Mouse (Mus musculus): ENCODE measurements around the gene Olfr803. TPM values are rescaled to one million over a fixed set of nuclear protein-coding genes. Genes with fewer than 3 reads are reported as not detected.

Gene Olfr803
- total RNA-seq (2014; rRNA removed) (not detected in 2 replicates), polyA plus RNA-seq (2015; fragmentation: Nextera tagmentation; extraction: Ambion mirVana) (not detected in 2 replicates)

DNA sequence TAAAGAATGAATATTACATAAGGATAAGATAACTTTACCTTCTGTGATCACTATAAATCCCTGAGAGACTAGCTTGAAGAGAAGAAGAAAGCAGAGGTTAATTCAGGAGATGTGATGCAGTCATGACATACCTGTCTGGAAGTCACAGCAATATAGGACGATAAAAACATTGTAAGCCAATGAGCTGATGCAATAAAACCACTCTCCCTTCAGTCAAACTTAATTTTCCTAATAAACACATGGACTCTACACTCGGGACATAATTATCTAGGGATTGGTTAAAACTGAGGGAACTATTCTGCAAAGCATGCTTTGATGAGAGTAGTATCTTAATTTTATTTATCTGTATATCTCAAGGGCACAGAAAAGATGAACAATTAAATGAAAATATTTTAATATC, at the start of gene Olfr803:
Gene Olfr803, minus strand, starts transcription at position 101 of the 400 bp plus-strand sequence.
- Histone ChIP-seq H3K4me1 (ENCODE audit: insufficient read depth) (no peaks in the 10 kb centered on the region), H3K9me3 (ENCODE audit: low read length) (no peaks in the 10 kb centered on the region), H3K27me3 (ENCODE audit: insufficient read depth, low read length) (no peaks in the 10 kb centered on the region), H3K4me3 (ENCODE audit: low read depth, low read length) (no peak within 1 kb of the TSS), H3K36me3 (ENCODE audit: insufficient read depth) (no peaks in the 10 kb centered on the region), H3K4me2 (ENCODE audit: low read depth) (no peak within 1 kb of the TSS), H3K27ac (ENCODE audit: low read depth, low read length) (no peak within 1 kb of the TSS), H3K9ac (no peak within 1 kb of the TSS)
- no peak for DNase-seq
- 81% methylated on average over 2 of the region's 2 CpGs for WGBS
- TF ChIP-seq CTCF (IDR thresholded peaks at IDR 0.05; ENCODE audit: low read depth), result no peak
- no peak for ATAC-seq

GRCm38 (mm10) chr10:129741821-129742220, 47.7 kb upstream of the Olfr803 start, which contains the start of gene Olfr806:
TSS of gene Olfr806 (minus strand) at chr10:129741921.
- no peaks in the 10 kb centered on the region for H3K4me1 ChIP-seq (ENCODE audit: insufficient read depth)
- no peak within 1 kb of the TSS for H3K4me3 ChIP-seq (ENCODE audit: low read depth, low read length)
- no peak within 1 kb of the TSS for H3K9ac ChIP-seq
- no peak within 1 kb of the TSS for H3K27ac ChIP-seq (ENCODE audit: low read depth, low read length)
- no peaks in the 10 kb centered on the region for H3K9me3 ChIP-seq (ENCODE audit: low read length)
- TF ChIP-seq CTCF (IDR thresholded peaks at IDR 0.05; ENCODE audit: low read depth), result no peak
- H3K27me3 ChIP-seq (ENCODE audit: insufficient read depth, low read length), result no peaks in the 10 kb centered on the region
- no peaks in the 10 kb centered on the region for H3K36me3 ChIP-seq (ENCODE audit: insufficient read depth)
- ATAC-seq, result no peak
- H3K4me2 ChIP-seq (ENCODE audit: low read depth), result no peak within 1 kb of the TSS
- no peak for DNase-seq

GRCm38 (mm10) chr10:129729275-129729674, 35.2 kb upstream of the Olfr803 start, which contains the start of gene Olfr805:
TSS of gene Olfr805 (minus strand) at chr10:129729375.
- no peak for TF ChIP-seq CTCF (IDR thresholded peaks at IDR 0.05; ENCODE audit: low read depth)
- Histone ChIP-seq H3K9me3 (ENCODE audit: low read length) (no peaks in the 10 kb centered on the region), H3K9ac (no peak within 1 kb of the TSS), H3K36me3 (ENCODE audit: insufficient read depth) (no peaks in the 10 kb centered on the region), H3K4me3 (ENCODE audit: low read depth, low read length) (no peak within 1 kb of the TSS), H3K4me1 (ENCODE audit: insufficient read depth) (no peaks in the 10 kb centered on the region), H3K27ac (ENCODE audit: low read depth, low read length) (no peak within 1 kb of the TSS), H3K4me2 (ENCODE audit: low read depth) (no peak within 1 kb of the TSS), H3K27me3 (ENCODE audit: insufficient read depth, low read length) (no peaks in the 10 kb centered on the region)
- WGBS, result 99% methylated on average over 2 of the region's 2 CpGs
- DNase-seq, result no peak
- no peak for ATAC-seq

GRCm38 (mm10) chr10:129702910-129703309, 8.8 kb upstream of the Olfr803 start, which contains the start of gene Olfr804:
TSS of gene Olfr804 (plus strand) at chr10:129703210.
- Histone ChIP-seq H3K36me3 (ENCODE audit: insufficient read depth) (no peaks in the 10 kb centered on the region), H3K9ac (no peak within 1 kb of the TSS), H3K27me3 (ENCODE audit: insufficient read depth, low read length) (no peaks in the 10 kb centered on the region), H3K27ac (ENCODE audit: low read depth, low read length) (no peak within 1 kb of the TSS), H3K4me3 (ENCODE audit: low read depth, low read length) (no peak within 1 kb of the TSS), H3K4me1 (ENCODE audit: insufficient read depth) (no peaks in the 10 kb centered on the region), H3K9me3 (ENCODE audit: low read length) (no peaks in the 10 kb centered on the region), H3K4me2 (ENCODE audit: low read depth) (no peak within 1 kb of the TSS)
- no peak for TF ChIP-seq CTCF (IDR thresholded peaks at IDR 0.05; ENCODE audit: low read depth)
- DNase-seq (no peak), ATAC-seq (no peak)

GRCm38 (mm10) chr10:129688069-129688468, 6.0 kb downstream of the Olfr803 start, which contains the start of gene Olfr802:
TSS of gene Olfr802 (minus strand) at chr10:129688169.
- H3K27me3 ChIP-seq (ENCODE audit: insufficient read depth, low read length), result no peaks in the 10 kb centered on the region
- WGBS, result 70% methylated on average over 1 of the region's 1 CpGs
- no peaks in the 10 kb centered on the region for H3K9me3 ChIP-seq (ENCODE audit: low read length)
- DNase-seq (no peak), ATAC-seq (no peak)
- H3K4me2 ChIP-seq (ENCODE audit: low read depth), result no peak within 1 kb of the TSS
- H3K4me3 ChIP-seq (ENCODE audit: low read depth, low read length), result no peak within 1 kb of the TSS
- no peak within 1 kb of the TSS for H3K9ac ChIP-seq
- H3K36me3 ChIP-seq (ENCODE audit: insufficient read depth), result no peaks in the 10 kb centered on the region
- H3K4me1 ChIP-seq (ENCODE audit: insufficient read depth), result no peaks in the 10 kb centered on the region
- no peak for TF ChIP-seq CTCF (IDR thresholded peaks at IDR 0.05; ENCODE audit: low read depth)
- no peak within 1 kb of the TSS for H3K27ac ChIP-seq (ENCODE audit: low read depth, low read length)

DNA sequence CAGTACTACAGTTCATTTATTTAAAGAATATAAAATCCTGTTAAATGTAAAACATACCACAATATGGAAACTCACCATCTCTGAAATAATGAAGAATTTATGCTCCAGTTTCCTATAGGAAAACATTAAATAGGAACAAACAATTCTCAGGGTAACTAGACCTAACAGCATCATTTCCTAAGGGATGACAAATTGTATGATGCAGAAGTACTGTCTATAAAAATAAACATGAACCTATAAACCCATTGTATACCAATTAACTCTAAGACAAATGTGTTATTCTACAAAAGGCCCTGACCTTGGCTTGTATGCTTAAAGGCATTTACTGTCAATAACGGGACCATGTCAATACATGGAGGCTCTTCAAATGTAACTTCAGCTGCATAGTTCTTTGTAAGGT, 20.3 kb downstream of the Olfr803 start, which contains the start of gene Olfr801:
Gene Olfr801, minus strand, starts transcription at position 101 of the 400 bp plus-strand sequence.
- H3K4me3 ChIP-seq (ENCODE audit: low read depth, low read length), result no peak within 1 kb of the TSS
- H3K4me2 ChIP-seq (ENCODE audit: low read depth), result no peak within 1 kb of the TSS
- H3K36me3 ChIP-seq (ENCODE audit: insufficient read depth), result no peaks in the 10 kb centered on the region
- no peaks in the 10 kb centered on the region for H3K4me1 ChIP-seq (ENCODE audit: insufficient read depth)
- no peak within 1 kb of the TSS for H3K27ac ChIP-seq (ENCODE audit: low read depth, low read length)
- DNase-seq (no peak), ATAC-seq (no peak)
- H3K9me3 ChIP-seq (ENCODE audit: low read length), result no peaks in the 10 kb centered on the region
- no peak within 1 kb of the TSS for H3K9ac ChIP-seq
- 79% methylated on average over 1 of the region's 1 CpGs for WGBS
- no peaks in the 10 kb centered on the region for H3K27me3 ChIP-seq (ENCODE audit: insufficient read depth, low read length)
- TF ChIP-seq CTCF (IDR thresholded peaks at IDR 0.05; ENCODE audit: low read depth), result no peak

GRCm38 (mm10) chr10:129657394-129657793, 36.7 kb downstream of the Olfr803 start, which contains the start of gene Olfr800:
TSS of gene Olfr800 (plus strand) at chr10:129657694.
- Histone ChIP-seq H3K36me3 (ENCODE audit: insufficient read depth) (no peaks in the 10 kb centered on the region), H3K4me2 (ENCODE audit: low read depth) (no peak within 1 kb of the TSS), H3K4me1 (ENCODE audit: insufficient read depth) (no peaks in the 10 kb centered on the region), H3K27me3 (ENCODE audit: insufficient read depth, low read length) (no peaks in the 10 kb centered on the region), H3K4me3 (ENCODE audit: low read depth, low read length) (no peak within 1 kb of the TSS), H3K9ac (no peak within 1 kb of the TSS), H3K27ac (ENCODE audit: low read depth, low read length) (no peak within 1 kb of the TSS), H3K9me3 (ENCODE audit: low read length) (no peaks in the 10 kb centered on the region)
- TF ChIP-seq CTCF (IDR thresholded peaks at IDR 0.05; ENCODE audit: low read depth), result no peak
- ATAC-seq (no peak), DNase-seq (no peak)
